Mouse (Mus musculus) intestine, postnatal 0 days (tissue): ENCODE measurements around the gene Fto. TPM values are rescaled to one million over a fixed set of nuclear protein-coding genes. Genes with fewer than 3 reads are reported as not detected.

ENCODE experiments used
- ATAC-seq: fragments of 200-750 bp; cut with Nextera tagmentation; 2 replicates; pipeline ENCODE4 v1.8.0; 2017; ENCODE audit warnings: mild to moderate bottlenecking, moderate TSS enrichment, moderate library complexity
- H3K27ac ChIP-seq: fragments of 300-500 bp; sonication (generic); 2 replicates; pipeline ENCODE4 v1.5.1; 2014; ENCODE audit warnings: mild to moderate bottlenecking, low read depth, low read length, moderate library complexity
- H3K27me3 ChIP-seq: fragments of 300-500 bp; sonication (generic); replicated peaks from 2 replicates; pipeline ENCODE4 v1.6.1; 2014; ENCODE audit warnings: low read length, mixed read lengths; ENCODE audit not compliant: control insufficient read depth, insufficient read depth
- H3K36me3 ChIP-seq: fragments of 300-500 bp; sonication (generic); 2 replicates; pipeline ENCODE4 v1.6.1; 2014; ENCODE audit warnings: mild to moderate bottlenecking, moderate library complexity; ENCODE audit not compliant: control insufficient read depth, insufficient read depth
- H3K4me1 ChIP-seq: fragments of 300-500 bp; sonication (generic); replicated peaks from 2 replicates; pipeline ENCODE4 v1.6.1; 2014; ENCODE audit warnings: antibody characterized with exemption, low read length, mixed read lengths; ENCODE audit not compliant: control insufficient read depth, insufficient read depth
- H3K4me2 ChIP-seq: fragments of 300-500 bp; sonication (generic); replicated peaks from 2 replicates; pipeline ENCODE4 v1.6.1; 2014; ENCODE audit warnings: low read depth, mild to moderate bottlenecking, moderate library complexity
- H3K4me3 ChIP-seq: fragments of 300-500 bp; sonication (generic); 2 replicates; pipeline ENCODE4 v1.5.1; 2014; ENCODE audit warnings: low read depth, low read length
- H3K9ac ChIP-seq: fragments of 300-500 bp; sonication (generic); 2 replicates; pipeline ENCODE4 v1.6.1; 2014; ENCODE audit warnings: mild to moderate bottlenecking, low read depth, low read length
- H3K9me3 ChIP-seq: fragments of 300-500 bp; sonication (generic); 2 replicates; pipeline ENCODE4 v1.6.1; 2016; ENCODE audit warnings: mixed run types; ENCODE audit not compliant: control insufficient read depth
- CTCF ChIP-seq: sonication (generic); IDR thresholded peaks from 2 replicates; pipeline ENCODE4 v1.5.1; 2016; ENCODE audit warnings: low read depth, mild to moderate bottlenecking, control low read depth, antibody characterized with exemption, moderate library complexity
- WGBS: fragments of 180-500 bp; shearing (Covaris S2); extraction: QIAGEN DNeasy Blood & Tissue Kit; methylation state at CpG from one replicate; pipeline ENCODE4 v1.1.7; 2014; 5-methylcytosine and 5-hydroxymethylcytosine counted together
- polyA plus RNA-seq: library from polyadenylated mRNA; unstranded; fragments of >200 nt; fragmentation: Nextera tagmentation; extraction: Ambion mirVana; gene quantifications from 2 replicates; pipeline ENCODE4 v1.2.1, GENCODE M21; 2015

The Fto gene
- polyA plus RNA-seq, 1 experiment from 2014 or later, result 21.7 TPM

DNA sequence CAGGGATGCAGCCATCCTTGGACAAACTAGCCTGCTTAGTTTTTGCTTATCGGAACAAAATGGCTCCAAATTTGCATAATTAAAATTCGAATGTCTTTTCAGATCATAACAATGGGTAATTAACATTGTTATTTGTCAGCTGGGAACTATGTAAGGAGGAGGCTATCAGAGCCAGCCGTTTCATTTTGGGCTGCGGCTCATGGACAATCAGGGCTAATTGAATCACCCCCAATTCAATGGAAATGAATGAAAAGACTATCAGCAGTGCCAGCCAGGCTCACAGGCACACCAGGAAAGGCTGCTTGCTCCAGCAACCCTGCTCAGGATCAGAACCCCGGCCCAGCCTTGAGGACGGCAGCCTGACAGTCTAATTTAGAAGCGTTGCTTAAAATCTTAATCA, 395.3 kb downstream of the Fto start:
- ATAC-seq, result no peak
- 71% methylated on average over 7 of the region's 7 CpGs for WGBS
- H3K4me2 ChIP-seq, result no peak overlapping the region

DNA sequence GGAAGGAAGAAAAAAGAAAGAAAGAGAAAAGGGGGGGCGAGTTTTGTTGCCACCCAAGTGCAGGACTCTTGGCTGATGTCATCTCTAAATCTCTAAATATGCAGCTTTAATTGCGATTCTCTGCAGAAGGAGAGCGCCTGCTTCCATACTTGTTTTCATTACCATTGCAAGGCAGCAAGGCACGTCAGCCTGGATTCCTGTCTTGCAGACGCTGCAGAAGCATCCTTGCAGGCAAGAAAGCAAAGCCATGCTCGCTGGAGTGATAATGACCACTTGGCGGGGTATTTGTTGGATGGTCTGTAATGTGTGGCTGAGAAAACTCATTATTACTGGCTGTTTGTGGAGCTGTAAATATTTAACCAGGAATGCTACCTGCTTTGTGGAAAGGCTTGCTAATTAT, 396.4 kb downstream of the Fto start:
- no peak overlapping the region for H3K4me2 ChIP-seq
- TF ChIP-seq CTCF, result no peak
- no peak for ATAC-seq
- no peaks in the 10 kb centered on the region for H3K36me3 ChIP-seq
- WGBS, result 20% methylated on average over 7 of the region's 7 CpGs
- H3K9me3 ChIP-seq, result no peaks in the 10 kb centered on the region
- no peak overlapping the region for H3K4me3 ChIP-seq
- no peaks in the 10 kb centered on the region for H3K4me1 ChIP-seq
- H3K27me3 ChIP-seq, result peaks cover 27% of the 10 kb centered on the region
- H3K9ac ChIP-seq, result no peak overlapping the region
- no peak overlapping the region for H3K27ac ChIP-seq

More for the DNA sequence above, 395.3 kb downstream of the Fto start:
- H3K9ac ChIP-seq, result no peak overlapping the region
- no peak for TF ChIP-seq CTCF
- peaks cover 20% of the 10 kb centered on the region for H3K27me3 ChIP-seq
- H3K4me3 ChIP-seq, result no peak overlapping the region
- no peak overlapping the region for H3K27ac ChIP-seq
- no peaks in the 10 kb centered on the region for H3K9me3 ChIP-seq
- no peaks in the 10 kb centered on the region for H3K36me3 ChIP-seq
- no peaks in the 10 kb centered on the region for H3K4me1 ChIP-seq

DNA sequence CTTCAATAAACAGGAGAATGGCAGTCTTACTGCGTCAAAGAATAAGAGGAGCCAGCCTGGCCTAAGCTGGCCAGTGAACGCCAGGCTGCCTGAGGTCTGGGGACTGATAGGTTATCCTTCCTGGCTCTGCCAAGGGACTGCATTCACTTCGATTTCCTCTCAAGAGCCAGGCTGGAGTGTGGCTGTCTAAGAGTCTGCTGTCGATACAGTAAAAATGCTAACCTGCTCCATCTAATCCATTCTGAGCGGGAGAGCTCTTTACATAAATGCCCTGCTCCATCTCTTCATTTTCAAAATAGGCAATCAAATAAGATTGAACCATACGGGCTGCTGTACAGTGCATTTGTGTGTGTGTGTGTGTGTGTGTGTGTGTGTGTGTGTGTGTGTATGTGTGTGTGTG, 397.9 kb downstream of the Fto start:
- Histone ChIP-seq H3K9ac (no peak overlapping the region), H3K4me3 (no peak overlapping the region), H3K4me2 (no peak overlapping the region), H3K4me1 (no peaks in the 10 kb centered on the region), H3K36me3 (no peaks in the 10 kb centered on the region), H3K9me3 (no peaks in the 10 kb centered on the region), H3K27ac (no peak overlapping the region), H3K27me3 (peaks cover 30% of the 10 kb centered on the region)
- no peak for TF ChIP-seq CTCF
- WGBS, result 76% methylated on average over 6 of the region's 6 CpGs
- no peak for ATAC-seq

DNA sequence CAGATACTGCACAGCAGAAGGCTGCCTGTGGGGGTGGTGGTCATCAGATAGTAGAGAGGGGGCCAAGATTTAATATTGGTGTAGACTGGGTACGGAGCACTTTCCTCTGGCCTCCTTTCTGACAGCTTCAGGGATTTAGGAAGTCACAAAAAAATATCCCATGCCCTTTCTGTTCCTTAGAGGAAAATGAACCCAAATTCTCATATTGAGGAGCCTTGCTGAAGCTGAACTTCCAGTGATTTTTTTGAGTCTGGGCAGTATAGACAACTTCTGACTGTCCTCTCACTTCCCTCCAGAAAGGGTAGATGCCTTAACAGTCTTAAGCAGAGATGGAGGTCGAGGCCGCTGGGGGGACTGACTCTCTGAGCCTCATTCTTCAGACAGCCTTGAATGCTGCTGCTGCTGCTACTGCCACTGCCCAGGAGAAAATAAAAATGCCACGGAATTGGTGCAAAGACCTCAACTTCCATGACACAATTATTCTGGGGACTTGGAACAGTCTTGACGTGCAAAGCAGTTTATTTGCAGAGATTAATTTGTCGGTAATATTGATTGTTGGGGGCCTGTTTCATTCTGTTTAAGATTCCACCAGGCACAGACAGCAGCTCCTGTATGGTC, 398.8 kb downstream of the Fto start:
- Histone ChIP-seq H3K4me2 (no peak overlapping the region), H3K36me3 (no peaks in the 10 kb centered on the region), H3K27me3 (peaks cover 30% of the 10 kb centered on the region), H3K27ac (no peak overlapping the region), H3K4me1 (no peaks in the 10 kb centered on the region), H3K4me3 (no peak overlapping the region), H3K9ac (no peak overlapping the region), H3K9me3 (no peaks in the 10 kb centered on the region)
- no peak for TF ChIP-seq CTCF
- WGBS, result 47% methylated on average over 6 of the region's 6 CpGs
- no peak for ATAC-seq

DNA sequence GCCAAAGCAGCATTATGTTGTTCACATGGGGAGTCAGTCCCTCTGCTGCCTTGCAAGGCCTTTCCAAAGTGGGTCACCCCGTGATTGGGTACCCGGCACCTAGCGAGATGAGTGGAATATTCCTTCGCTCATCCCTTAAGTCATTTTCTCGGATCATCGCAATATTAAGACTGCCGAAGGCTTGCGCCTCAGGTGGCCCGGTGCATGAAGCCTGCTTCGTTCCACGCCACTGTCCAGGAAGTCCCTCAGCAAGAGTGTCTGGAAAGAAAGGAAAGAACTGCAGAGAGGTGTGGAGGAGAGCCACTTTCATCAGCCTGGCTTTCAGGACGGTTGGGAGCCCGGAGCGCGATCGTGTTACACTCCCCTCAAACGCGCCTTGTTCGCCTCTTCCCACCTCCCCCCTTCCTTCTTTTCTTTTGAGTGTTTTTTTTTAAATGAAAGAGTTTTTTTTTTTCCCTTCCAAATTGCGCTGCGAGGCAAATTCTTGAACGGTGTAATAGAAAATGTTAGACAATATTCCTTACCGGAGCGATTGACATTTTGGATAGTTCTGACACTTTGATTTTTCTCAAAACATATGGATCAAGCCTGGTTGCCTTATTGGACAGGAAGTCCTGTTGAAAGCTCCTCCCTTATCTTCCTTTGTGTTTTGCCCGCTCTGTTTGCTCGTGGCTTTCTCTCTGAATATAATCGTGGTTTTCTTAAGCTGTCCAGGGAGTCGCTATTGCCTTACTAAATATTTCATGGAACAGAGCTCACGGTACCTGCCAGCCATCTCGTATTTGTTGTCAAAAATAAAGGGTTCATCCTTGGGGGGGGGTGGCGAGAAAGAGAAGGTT, 399.6 kb downstream of the Fto start:
- Histone ChIP-seq H3K9ac (no peak overlapping the region), H3K36me3 (no peaks in the 10 kb centered on the region), H3K4me1 (no peaks in the 10 kb centered on the region), H3K4me3 (peak overlapping the region; percentile 27), H3K9me3 (no peaks in the 10 kb centered on the region), H3K27ac (no peak overlapping the region), H3K4me2 (peak overlapping the region; percentile 60), H3K27me3 (peaks cover 30% of the 10 kb centered on the region)
- ATAC-seq, result no peak
- 11% methylated on average over 31 of the region's 31 CpGs for WGBS
- no peak for TF ChIP-seq CTCF

DNA sequence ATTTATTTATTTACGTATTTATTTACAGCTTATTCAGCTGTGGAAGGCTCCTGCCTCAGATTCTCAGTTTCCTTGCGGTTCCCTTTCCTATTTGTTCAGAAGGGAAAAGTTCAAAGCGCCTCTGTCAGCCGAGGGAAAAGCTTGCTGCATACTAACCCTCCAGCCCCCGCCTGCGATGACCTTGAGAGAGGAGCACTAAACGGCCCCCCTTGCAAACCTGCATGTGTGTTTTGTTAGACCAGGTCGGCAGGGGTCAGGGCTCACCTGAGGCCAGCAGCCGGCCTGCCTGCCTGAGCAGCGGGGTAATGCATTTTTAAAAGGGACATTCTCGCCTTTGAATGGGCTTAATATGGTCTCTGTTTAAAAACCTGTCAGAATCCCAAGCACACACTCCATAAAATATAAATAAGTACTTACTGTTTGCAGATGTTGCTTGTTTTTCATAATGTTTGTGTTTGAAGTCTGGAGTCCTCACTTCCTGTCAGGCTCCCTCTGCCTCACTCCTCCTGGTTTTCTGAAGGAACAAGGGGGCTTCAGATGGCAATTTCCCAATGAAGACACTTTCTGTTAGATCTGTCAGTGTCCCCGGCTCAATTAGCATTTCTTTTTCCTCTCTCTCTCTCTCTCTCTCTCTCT, 400.5 kb downstream of the Fto start:
- H3K9me3 ChIP-seq, result no peaks in the 10 kb centered on the region
- WGBS, result 20% methylated on average over 12 of the region's 12 CpGs
- no peaks in the 10 kb centered on the region for H3K4me1 ChIP-seq
- no peak overlapping the region for H3K9ac ChIP-seq
- peak overlapping the region; percentile 27 for H3K4me3 ChIP-seq
- H3K27me3 ChIP-seq, result peaks cover 29% of the 10 kb centered on the region
- H3K4me2 ChIP-seq, result peak overlapping the region; percentile 60
- no peak for TF ChIP-seq CTCF
- no peaks in the 10 kb centered on the region for H3K36me3 ChIP-seq
- no peak overlapping the region for H3K27ac ChIP-seq
- ATAC-seq, result no peak
